Mouse (Mus musculus) activated CD4-positive, CD25-positive, alpha-beta regulatory T cell, adult 9 weeks (primary cell): ENCODE data around the gene Ssty2. TPM values are rescaled to one million over a fixed set of nuclear protein-coding genes. Genes with fewer than 3 reads are reported as not detected.

Experiments used
- polyA plus RNA-seq: library from polyadenylated mRNA; unstranded; fragments of 100-300 nt; shearing (Covaris generic); gene quantifications from one replicate; pipeline ENCODE4 v1.2.1, GENCODE M21; 2017

Ssty2 gene
- not detected for polyA plus RNA-seq

GRCm38 (mm10) chrY:67047972-67048371, at the start of gene Ssty2:
Gene Ssty2 (minus strand): TSS chrY:67048072.

